Mouse (Mus musculus): ENCODE measurements around the gene Igsf8. TPM values are rescaled to one million over a fixed set of nuclear protein-coding genes. Genes with fewer than 3 reads are reported as not detected.
A peak's percentile ranks its signal among the peaks of the same experiment; 100 is the strongest.

Igsf8 gene
- polyA plus RNA-seq, 1 experiment from 2014 or later, result 148 TPM

DNA sequence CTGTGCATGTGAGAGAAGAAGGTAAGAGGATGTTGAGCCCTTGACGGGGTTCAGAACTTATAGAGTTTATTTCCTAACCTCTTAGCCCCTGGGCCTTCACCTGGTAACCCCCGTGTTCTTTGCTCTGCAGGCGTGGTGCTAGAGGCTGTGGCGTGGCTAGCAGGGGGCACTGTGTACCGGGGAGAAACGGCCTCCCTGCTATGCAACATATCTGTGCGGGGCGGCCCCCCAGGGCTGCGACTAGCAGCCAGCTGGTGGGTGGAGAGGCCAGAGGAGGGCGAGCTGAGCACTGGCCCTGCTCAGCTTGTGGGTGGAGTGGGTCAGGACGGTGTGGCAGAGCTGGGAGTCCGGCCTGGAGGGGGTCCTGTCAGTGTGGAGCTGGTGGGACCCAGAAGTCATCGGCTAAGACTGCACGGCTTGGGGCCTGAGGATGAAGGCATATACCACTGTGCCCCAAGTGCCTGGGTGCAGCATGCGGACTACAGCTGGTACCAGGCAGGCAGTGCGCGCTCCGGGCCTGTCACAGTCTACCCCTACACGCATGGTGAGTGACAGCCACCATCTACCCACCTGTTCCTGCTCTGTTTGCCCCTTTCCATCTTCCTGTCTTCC, 57.1 kb downstream of the Igsf8 start:
- ChIA-PET CTCF (interaction anchor here (0.6 kb wide), 1 partner anchor 199 kb away, joined by 3 read pairs; no protein-coding TSS in a partner anchor), POLR2A (no interaction called here)
- no peak for ATAC-seq
- in situ Hi-C loops (cut with MboI; ENCODE audit: low pct_unique_long_range_greater_than_20kb), result loop anchor here (10.0 kb wide), 1 partner anchor 186 kb away; the partner anchor contains the start of gene Tagln2
- TF ChIP-seq CTCF (IDR thresholded peaks at IDR 0.05), result no peak
- DNase-seq (ENCODE audit: low read depth, low spot score), result no peak
- no peaks in the 10 kb centered on the region for H3K27me3 ChIP-seq

DNA sequence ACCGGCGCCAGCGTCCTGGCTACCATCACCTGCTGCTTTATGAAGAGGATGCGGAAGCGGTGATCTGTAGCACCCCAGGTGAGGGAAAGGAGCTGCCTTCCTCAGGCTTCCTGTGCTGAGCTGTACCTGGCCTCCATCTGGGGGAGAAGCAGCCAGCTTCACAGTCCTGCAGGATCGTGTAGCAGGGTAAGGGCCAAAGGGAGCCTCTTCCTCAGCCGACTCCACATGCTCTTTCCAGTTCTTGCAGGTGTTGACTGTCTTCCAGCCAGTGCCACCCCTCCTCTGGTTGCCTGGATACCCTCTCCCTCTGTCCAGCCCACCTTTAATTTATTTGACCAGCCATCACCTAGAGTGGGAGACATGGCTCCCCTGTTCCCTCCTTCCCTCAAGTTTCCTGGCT, 57.9 kb downstream of the Igsf8 start:
- ATAC-seq, result no peak
- no peak for TF ChIP-seq CTCF (IDR thresholded peaks at IDR 0.05)
- in situ Hi-C loops (cut with MboI; ENCODE audit: low pct_unique_long_range_greater_than_20kb), result loop anchor here (10.0 kb wide), 1 partner anchor 185 kb away; the partner anchor contains the start of gene Tagln2
- ChIA-PET POLR2A (no interaction called here), CTCF (interaction anchor here (0.6 kb wide), 1 partner anchor 200 kb away, joined by 3 read pairs; no protein-coding TSS in a partner anchor)
- no peak for DNase-seq (ENCODE audit: low read depth, low spot score)
- H3K27me3 ChIP-seq, result no peaks in the 10 kb centered on the region

- ATAC-seq (no peak), DNase-seq (ENCODE audit: low read depth, low spot score) (no peak)
- in situ Hi-C loops (cut with MboI; ENCODE audit: low pct_unique_long_range_greater_than_20kb), result loop anchor here (10.0 kb wide), 1 partner anchor 185 kb away; the partner anchor contains the start of gene Tagln2
- TF ChIP-seq CTCF (IDR thresholded peaks at IDR 0.05), result no peak
- ChIA-PET CTCF (no interaction called here), POLR2A (no interaction called here)
- no peaks in the 10 kb centered on the region for H3K27me3 ChIP-seq
Measured at GRCm38 (mm10) chr1:172319921-172320411, 58.5 kb downstream of the Igsf8 start.

GRCm38 (mm10) chr1:172322725-172323124, 61.3 kb downstream of the Igsf8 start:
- no peak for TF ChIP-seq CTCF (IDR thresholded peaks at IDR 0.05)
- ATAC-seq (no peak), DNase-seq (ENCODE audit: low read depth, low spot score) (no peak)
- CTCF ChIA-PET, result interaction anchor here (0.9 to 1.3 kb wide), 3 partner anchors 11 to 203 kb away, joined by 3 to 4 read pairs (median 3); no protein-coding TSS in a partner anchor
- no peaks in the 10 kb centered on the region for H3K27me3 ChIP-seq
- in situ Hi-C loops (cut with MboI; ENCODE audit: low pct_unique_long_range_greater_than_20kb), result no loop called here
- POLR2A ChIA-PET, result interaction anchor here (2.1 kb wide), 1 partner anchor 8 kb away, joined by 6 read pairs; no protein-coding TSS in a partner anchor

GRCm38 (mm10) chr1:172323298-172323697, 61.9 kb downstream of the Igsf8 start:
- DNase-seq (ENCODE audit: low read depth, low spot score) (no peak), ATAC-seq (no peak)
- ChIA-PET POLR2A (interaction anchor here (2.1 kb wide), 1 partner anchor 9 kb away, joined by 6 read pairs; no protein-coding TSS in a partner anchor), CTCF (interaction anchor here (0.9 to 1.9 kb wide), 3 partner anchors 11 to 204 kb away, joined by 3 to 6 read pairs (median 4); no protein-coding TSS in a partner anchor)
- H3K27me3 ChIP-seq, result no peaks in the 10 kb centered on the region
- in situ Hi-C loops (cut with MboI; ENCODE audit: low pct_unique_long_range_greater_than_20kb), result no loop called here
- TF ChIP-seq CTCF (IDR thresholded peaks at IDR 0.05), result no peak

DNA sequence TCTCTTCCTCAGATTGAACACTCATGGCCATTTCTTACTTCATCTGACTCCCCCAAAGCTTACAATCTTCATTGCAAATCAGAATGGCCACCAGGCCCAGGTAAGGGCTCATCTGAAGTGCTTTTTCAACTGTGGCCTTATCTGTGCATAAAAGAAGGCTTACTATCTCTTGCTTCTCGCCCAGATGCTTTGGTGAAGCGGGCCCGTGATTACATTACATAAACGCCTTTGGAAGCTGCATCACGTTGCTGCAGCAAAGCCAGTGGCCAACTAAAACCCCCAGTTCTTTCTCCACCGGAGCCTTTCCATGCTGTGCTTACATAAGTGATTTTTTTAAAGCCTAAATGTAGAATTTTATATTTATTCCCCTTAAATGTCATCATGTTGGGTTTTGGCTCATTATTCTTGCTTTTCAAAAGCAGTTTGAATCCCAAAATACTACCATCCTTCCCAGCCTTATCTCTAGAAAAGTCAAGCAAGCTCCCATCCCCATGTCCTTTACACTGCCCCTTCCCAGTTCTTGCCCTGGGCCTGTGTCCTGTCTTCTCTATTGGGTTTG, 62.4 kb downstream of the Igsf8 start:
- ChIA-PET POLR2A (interaction anchor here (2.1 kb wide), 1 partner anchor 10 kb away, joined by 6 read pairs; no protein-coding TSS in a partner anchor), CTCF (interaction anchor here (1.3 to 2.1 kb wide), 6 partner anchors 9 to 207 kb away, joined by 3 to 16 read pairs (median 5); no protein-coding TSS in a partner anchor)
- no peak for DNase-seq (ENCODE audit: low read depth, low spot score)
- H3K27me3 ChIP-seq, result peaks cover under 1% of the 10 kb centered on the region
- in situ Hi-C loops (cut with MboI; ENCODE audit: low pct_unique_long_range_greater_than_20kb), result no loop called here
- ATAC-seq, result no peak
- TF ChIP-seq CTCF (IDR thresholded peaks at IDR 0.05), result no peak

DNA sequence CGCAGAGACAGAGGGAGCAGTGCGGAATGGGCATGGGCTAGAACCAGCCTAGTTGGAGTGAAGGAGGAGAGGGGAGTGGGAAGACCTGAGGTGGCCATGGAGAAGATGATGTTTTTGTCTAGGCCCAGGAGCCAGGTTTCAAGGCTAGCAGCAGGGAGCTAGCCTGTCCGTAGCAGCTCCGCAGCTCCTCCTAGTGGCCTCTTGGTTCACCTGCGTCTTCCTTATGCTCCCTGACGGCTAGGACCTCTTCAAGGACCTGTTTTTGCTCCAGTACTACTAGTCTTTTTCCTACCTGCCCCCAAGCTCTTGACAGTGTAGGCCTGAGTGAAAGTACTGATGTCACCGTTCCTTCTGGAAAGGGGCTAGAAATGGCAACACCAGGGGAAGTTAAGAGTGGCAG, 63.3 kb downstream of the Igsf8 start:
- POLR2A ChIA-PET, result no interaction called here
- peaks cover 4% of the 10 kb centered on the region for H3K27me3 ChIP-seq
- in situ Hi-C loops (cut with MboI; ENCODE audit: low pct_unique_long_range_greater_than_20kb), result loop anchor here (5.0 to 25.0 kb wide), 3 partner anchors 43 to 487 kb away; partner anchors contain the start of genes Cd84 and Vangl2
- DNase-seq (ENCODE audit: low read depth, low spot score), result no peak
- CTCF ChIA-PET, result interaction anchor here (0.8 to 2.1 kb wide), 16 partner anchors 8 to 279 kb away, joined by 3 to 16 read pairs (median 4); partner anchors contain the start of gene Kcnj10
- peak; percentile 86 for ATAC-seq
- TF ChIP-seq CTCF (IDR thresholded peaks at IDR 0.05), result no peak

GRCm38 (mm10) chr1:172325680-172326535, 64.5 kb downstream of the Igsf8 start:
- ATAC-seq (no peak), DNase-seq (ENCODE audit: low read depth, low spot score) (no peak)
- H3K27me3 ChIP-seq, result peaks cover 4% of the 10 kb centered on the region
- ChIA-PET POLR2A (no interaction called here), CTCF (interaction anchor here (0.8 to 2.1 kb wide), 11 partner anchors 8 to 280 kb away, joined by 4 to 16 read pairs (median 4); partner anchors contain the start of gene Kcnj10)
- in situ Hi-C loops (cut with MboI; ENCODE audit: low pct_unique_long_range_greater_than_20kb), result loop anchor here (5.0 to 25.0 kb wide), 3 partner anchors 41 to 489 kb away; partner anchors contain the start of genes Cd84 and Vangl2
- no peak for TF ChIP-seq CTCF (IDR thresholded peaks at IDR 0.05)

DNA sequence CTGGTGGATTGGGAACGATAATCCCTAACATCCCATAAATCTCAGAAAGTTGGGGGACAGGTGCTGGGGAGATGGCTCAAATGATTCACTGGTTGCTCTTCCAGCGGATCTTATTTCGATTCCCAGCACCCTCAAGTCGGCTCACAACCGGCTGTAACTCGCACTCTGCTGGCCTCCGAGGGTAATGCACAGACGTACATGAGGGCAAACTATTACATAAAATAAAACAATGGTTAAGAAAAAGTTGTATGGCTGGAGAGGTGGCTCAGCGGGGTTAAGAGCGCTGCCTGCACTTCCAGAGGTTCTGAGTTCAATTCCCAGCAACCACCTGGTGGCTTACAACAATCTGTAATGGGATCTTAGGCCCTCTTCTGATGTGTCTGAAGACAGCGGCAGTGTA, 65.2 kb downstream of the Igsf8 start:
- TF ChIP-seq CTCF (IDR thresholded peaks at IDR 0.05), result no peak
- H3K27me3 ChIP-seq, result peaks cover 4% of the 10 kb centered on the region
- no peak for ATAC-seq
- DNase-seq (ENCODE audit: low read depth, low spot score), result no peak
- in situ Hi-C loops (cut with MboI; ENCODE audit: low pct_unique_long_range_greater_than_20kb), result loop anchor here (5.0 to 25.0 kb wide), 3 partner anchors 41 to 489 kb away; partner anchors contain the start of genes Cd84 and Vangl2
- ChIA-PET POLR2A (no interaction called here), CTCF (no interaction called here)

Data from Patski (cell line).